Mouse (Mus musculus): ENCODE measurements around the gene Fem1a. TPM values are rescaled to one million over a fixed set of nuclear protein-coding genes. Genes with fewer than 3 reads are reported as not detected.

The Fem1a gene
- total RNA-seq (2014; rRNA removed; ENCODE audit: low replicate concordance) = 82.1 and 84.3 TPM in 2 replicates
- polyA plus RNA-seq (2015; fragmentation: Nextera tagmentation; extraction: Ambion mirVana) = 29.5 and 37.1 TPM in 2 replicates

GRCm38 (mm10) chr17:56256239-56256881 is at the start of gene Fem1a:
Gene Fem1a, plus strand, starts transcription at chr17:56256810.
- WGBS = under 1% methylated on average over 28 of the region's 28 CpGs
- H3K36me3 ChIP-seq (replicated peaks; ENCODE audit: control insufficient read depth, insufficient read depth, low read length) = peaks cover 27% of the 10 kb centered on the region
- no peaks in the 10 kb centered on the region for H3K27me3 ChIP-seq (ENCODE audit: control insufficient read depth, insufficient read depth, low read length)
- ATAC-seq (ENCODE audit: insufficient read depth, low read depth) (peak; percentile 87), DNase-seq (ENCODE audit: low spot score) (peak; percentile 100)
- peaks cover 31% of the 10 kb centered on the region for H3K4me1 ChIP-seq (ENCODE audit: control insufficient read depth, insufficient read depth)
- H3K4me2 ChIP-seq (ENCODE audit: low read depth, low read length) = peak within 1 kb of the TSS; percentile 89
- no peaks in the 10 kb centered on the region for H3K9me3 ChIP-seq (replicated peaks; ENCODE audit: control insufficient read depth, low read length)
- TF ChIP-seq EP300 (IDR thresholded peaks at IDR 0.05; ENCODE audit: low read depth) (peak; percentile 24; the same call in 1 of the 2 replicates), CTCF (IDR thresholded peaks at IDR 0.05; ENCODE audit: low read depth) (no peak)
- peak within 1 kb of the TSS; percentile 71 for H3K9ac ChIP-seq (replicated peaks; ENCODE audit: low read depth, low read length)
- peak within 1 kb of the TSS; percentile 78 for H3K4me3 ChIP-seq (ENCODE audit: low read depth, low read length)
- H3K27ac ChIP-seq (ENCODE audit: low read depth) = peak within 1 kb of the TSS; percentile 97

GRCm38 (mm10) chr17:56206986-56207674 is 49.5 kb upstream of the Fem1a start:
- H3K4me2 ChIP-seq (ENCODE audit: low read depth, low read length) = no peak overlapping the region
- no peaks in the 10 kb centered on the region for H3K9me3 ChIP-seq (replicated peaks; ENCODE audit: control insufficient read depth, low read length)
- H3K4me1 ChIP-seq (ENCODE audit: control insufficient read depth, insufficient read depth) = no peaks in the 10 kb centered on the region
- H3K27ac ChIP-seq (ENCODE audit: low read depth) = no peak overlapping the region
- DNase-seq (ENCODE audit: low spot score) = no peak
- TF ChIP-seq CTCF (IDR thresholded peaks at IDR 0.05; ENCODE audit: low read depth) (no peak), EP300 (IDR thresholded peaks at IDR 0.05; ENCODE audit: low read depth) (no peak)
- peaks cover 100% of the 10 kb centered on the region for H3K36me3 ChIP-seq (replicated peaks; ENCODE audit: control insufficient read depth, insufficient read depth, low read length)
- ATAC-seq (ENCODE audit: insufficient read depth, low read depth) = no peak
- H3K4me3 ChIP-seq (ENCODE audit: low read depth, low read length) = no peak overlapping the region
- H3K27me3 ChIP-seq (ENCODE audit: control insufficient read depth, insufficient read depth, low read length) = no peaks in the 10 kb centered on the region
- H3K9ac ChIP-seq (replicated peaks; ENCODE audit: low read depth, low read length) = no peak overlapping the region
- WGBS = 78% methylated on average over 6 of the region's 6 CpGs

GRCm38 (mm10) chr17:56207963-56208530 is 48.6 kb upstream of the Fem1a start:
- TF ChIP-seq EP300 (IDR thresholded peaks at IDR 0.05; ENCODE audit: low read depth) = no peak
- TF ChIP-seq CTCF (IDR thresholded peaks at IDR 0.05; ENCODE audit: low read depth) = no peak
- H3K9me3 ChIP-seq (replicated peaks; ENCODE audit: control insufficient read depth, low read length) = no peaks in the 10 kb centered on the region
- ATAC-seq (ENCODE audit: insufficient read depth, low read depth) = no peak
- H3K36me3 ChIP-seq (replicated peaks; ENCODE audit: control insufficient read depth, insufficient read depth, low read length) = peaks cover 91% of the 10 kb centered on the region
- 89% methylated on average over 9 of the region's 9 CpGs for WGBS
- H3K9ac ChIP-seq (replicated peaks; ENCODE audit: low read depth, low read length) = no peak overlapping the region
- no peak for DNase-seq (ENCODE audit: low spot score)
- H3K4me1 ChIP-seq (ENCODE audit: control insufficient read depth, insufficient read depth) = no peaks in the 10 kb centered on the region
- H3K4me3 ChIP-seq (ENCODE audit: low read depth, low read length) = no peak overlapping the region
- no peak overlapping the region for H3K4me2 ChIP-seq (ENCODE audit: low read depth, low read length)
- no peak overlapping the region for H3K27ac ChIP-seq (ENCODE audit: low read depth)
- no peaks in the 10 kb centered on the region for H3K27me3 ChIP-seq (ENCODE audit: control insufficient read depth, insufficient read depth, low read length)

GRCm38 (mm10) chr17:56208821-56209220 is 47.8 kb upstream of the Fem1a start:
- Histone ChIP-seq H3K9me3 (replicated peaks; ENCODE audit: control insufficient read depth, low read length) (no peaks in the 10 kb centered on the region), H3K27me3 (ENCODE audit: control insufficient read depth, insufficient read depth, low read length) (no peaks in the 10 kb centered on the region), H3K4me2 (ENCODE audit: low read depth, low read length) (no peak overlapping the region), H3K4me3 (ENCODE audit: low read depth, low read length) (no peak overlapping the region), H3K9ac (replicated peaks; ENCODE audit: low read depth, low read length) (no peak overlapping the region), H3K27ac (ENCODE audit: low read depth) (no peak overlapping the region), H3K36me3 (replicated peaks; ENCODE audit: control insufficient read depth, insufficient read depth, low read length) (peaks cover 83% of the 10 kb centered on the region), H3K4me1 (ENCODE audit: control insufficient read depth, insufficient read depth) (no peaks in the 10 kb centered on the region)
- ATAC-seq (ENCODE audit: insufficient read depth, low read depth) = no peak
- TF ChIP-seq EP300 (IDR thresholded peaks at IDR 0.05; ENCODE audit: low read depth) = no peak
- no peak for TF ChIP-seq CTCF (IDR thresholded peaks at IDR 0.05; ENCODE audit: low read depth)
- 90% methylated on average over 3 of the region's 3 CpGs for WGBS
- DNase-seq (ENCODE audit: low spot score) = no peak

GRCm38 (mm10) chr17:56211090-56211489 is 45.5 kb upstream of the Fem1a start:
- no peak for DNase-seq (ENCODE audit: low spot score)
- Histone ChIP-seq H3K27me3 (ENCODE audit: control insufficient read depth, insufficient read depth, low read length) (no peaks in the 10 kb centered on the region), H3K4me1 (ENCODE audit: control insufficient read depth, insufficient read depth) (no peaks in the 10 kb centered on the region), H3K9ac (replicated peaks; ENCODE audit: low read depth, low read length) (no peak overlapping the region), H3K4me2 (ENCODE audit: low read depth, low read length) (no peak overlapping the region), H3K36me3 (replicated peaks; ENCODE audit: control insufficient read depth, insufficient read depth, low read length) (peaks cover 60% of the 10 kb centered on the region), H3K9me3 (replicated peaks; ENCODE audit: control insufficient read depth, low read length) (no peaks in the 10 kb centered on the region), H3K4me3 (ENCODE audit: low read depth, low read length) (no peak overlapping the region), H3K27ac (ENCODE audit: low read depth) (no peak overlapping the region)
- ATAC-seq (ENCODE audit: insufficient read depth, low read depth) = peak; percentile 14; the same call in 1 of the 2 replicates
- TF ChIP-seq CTCF (IDR thresholded peaks at IDR 0.05; ENCODE audit: low read depth) = no peak
- TF ChIP-seq EP300 (IDR thresholded peaks at IDR 0.05; ENCODE audit: low read depth) = 0 out of 2 replicates have a peak, but pooled peaks have one; percentile 19
- 57% methylated on average over 2 of the region's 2 CpGs for WGBS
